Mouse (Mus musculus) lung, postnatal 0 days (tissue): ENCODE measurements at regions not wholly inside any gene's neighbourhood (a gene's known extent, or its start where the extent isn't known, plus 50 kb on each side); places are given as distances from the start of the nearest gene placed in this dataset.

Source experiments
- CTCF ChIP-seq: IDR thresholded peaks from 2 replicates; pipeline ENCODE4 v1.5.1; 2016; ENCODE audit warnings: antibody characterized with exemption, mild to moderate bottlenecking
- EP300 ChIP-seq: IDR thresholded peaks from 2 replicates; pipeline ENCODE4 v1.6.1; 2016; ENCODE audit warnings: antibody characterized with exemption, mild to moderate bottlenecking, control low read depth

DNA sequence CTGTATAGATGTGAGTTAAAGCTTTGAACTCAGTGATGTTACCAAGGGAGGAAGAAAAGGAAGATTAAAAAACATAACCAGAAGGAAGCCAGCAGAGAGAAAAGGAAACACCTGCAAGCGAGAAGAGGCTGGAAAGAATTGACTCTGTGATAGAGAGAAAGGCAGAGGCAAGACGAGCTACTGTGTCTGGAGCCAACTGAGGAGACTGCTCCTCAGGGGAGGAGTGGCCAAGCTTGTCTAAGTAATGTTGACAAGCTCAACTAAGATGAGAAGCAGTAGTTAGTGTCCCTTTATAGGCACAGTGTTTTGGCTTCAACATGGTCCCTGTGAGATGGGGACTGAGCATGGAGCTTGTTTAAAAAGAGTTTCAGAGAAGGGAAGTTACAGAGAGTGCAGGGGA lies 493.0 kb upstream of the Gm10131 start:
- TF ChIP-seq CTCF (no peak), EP300 (no peak)
